Mouse (Mus musculus) layer of hippocampus, adult 9-11 months (tissue): Measurements from ENCODE around the gene Adamts13.

ENCODE experiments used
- DNase-seq: peaks from one replicate; pipeline ENCODE4 v3.0.0; 2022

Adamts13 gene

GRCm38 (mm10) chr2:26980361-26980760, 7.1 kb downstream of the Adamts13 start:
- no peak for DNase-seq

- DNase-seq: no peak
Observed at GRCm38 (mm10) chr2:26984179-26984578, 11.0 kb downstream of the Adamts13 start.

GRCm38 (mm10) chr2:26984640-26985039, 11.4 kb downstream of the Adamts13 start:
- DNase-seq: no peak

GRCm38 (mm10) chr2:26993936-26994335, 20.7 kb downstream of the Adamts13 start:
- DNase-seq: no peak

- DNase-seq: no peak
Observed at GRCm38 (mm10) chr2:26997498-26997897, 24.3 kb downstream of the Adamts13 start.

- DNase-seq: no peak
Observed at GRCm38 (mm10) chr2:26997993-26998392, 24.8 kb downstream of the Adamts13 start.

- peak; percentile 63 for DNase-seq
Observed at GRCm38 (mm10) chr2:27006255-27006654, 33.0 kb downstream of the Adamts13 start.

- no peak for DNase-seq
Observed at GRCm38 (mm10) chr2:27007701-27008100, 34.5 kb downstream of the Adamts13 start.

GRCm38 (mm10) chr2:27009714-27010244, 36.6 kb downstream of the Adamts13 start, which contains the start of gene Cacfd1:
Gene Cacfd1, plus strand, starts transcription at chr2:27009926.
- peak; percentile 83 for DNase-seq

GRCm38 (mm10) chr2:27017802-27018201, 44.6 kb downstream of the Adamts13 start:
- DNase-seq: no peak

GRCm38 (mm10) chr2:27019530-27019929, 46.3 kb downstream of the Adamts13 start:
- DNase-seq: no peak

- DNase-seq: no peak
Observed at GRCm38 (mm10) chr2:27021103-27021502, 47.9 kb downstream of the Adamts13 start.

- DNase-seq: no peak
Observed at GRCm38 (mm10) chr2:27022612-27023011, 49.4 kb downstream of the Adamts13 start.

- DNase-seq: no peak
Observed at GRCm38 (mm10) chr2:27024136-27024535, 50.9 kb downstream of the Adamts13 start.

- DNase-seq: no peak
Observed at GRCm38 (mm10) chr2:27025545-27025944, 52.3 kb downstream of the Adamts13 start.

- no peak for DNase-seq
Observed at GRCm38 (mm10) chr2:27026332-27026731, 53.1 kb downstream of the Adamts13 start.

- DNase-seq: no peak
Observed at GRCm38 (mm10) chr2:27026857-27027617, 53.8 kb downstream of the Adamts13 start.

- peak; percentile 95 for DNase-seq
Observed at GRCm38 (mm10) chr2:27027618-27028436, 54.6 kb downstream of the Adamts13 start, which contains the start of gene Slc2a6. Gene Slc2a6, minus strand, starts transcription at chr2:27027998.

- no peak for DNase-seq
Observed at GRCm38 (mm10) chr2:27028437-27029015, 55.3 kb downstream of the Adamts13 start.

- no peak for DNase-seq
Observed at GRCm38 (mm10) chr2:27032361-27032760, 59.1 kb downstream of the Adamts13 start.

- DNase-seq: no peak
Observed at GRCm38 (mm10) chr2:27036003-27036402, 62.8 kb downstream of the Adamts13 start.

GRCm38 (mm10) chr2:27037008-27037407, 63.8 kb downstream of the Adamts13 start:
- no peak for DNase-seq

GRCm38 (mm10) chr2:27038596-27038995, 65.4 kb downstream of the Adamts13 start:
- DNase-seq: no peak
